Mouse (Mus musculus) forebrain, postnatal 0 days (tissue): Measurements from ENCODE around the gene Rrnad1. TPM values are rescaled to one million over a fixed set of nuclear protein-coding genes. Genes with fewer than 3 reads are reported as not detected.

Experiments
- ATAC-seq: fragments of 200-750 bp; cut with Nextera tagmentation; 2 replicates; pipeline ENCODE4 v1.8.0; 2017; ENCODE audit warnings: mild to moderate bottlenecking, moderate library complexity
- DNase-seq: peaks from one replicate; pipeline ENCODE4 v3.0.0-alpha.2; 2015
- H3K27ac ChIP-seq: fragments of 300-500 bp; sonication (generic); 2 replicates; pipeline ENCODE4 v1.5.1; 2014; ENCODE audit warnings: low read depth, mild to moderate bottlenecking, antibody characterized with exemption, low read length, moderate library complexity, mixed read lengths
- H3K27me3 ChIP-seq: fragments of 300-500 bp; sonication (generic); 2 replicates; pipeline ENCODE4 v1.6.1; 2014; ENCODE audit warnings: mild to moderate bottlenecking, low read length, mixed read lengths; ENCODE audit not compliant: insufficient read depth
- H3K36me3 ChIP-seq: fragments of 300-500 bp; sonication (generic); 2 replicates; pipeline ENCODE4 v1.6.1; 2014; ENCODE audit warnings: mild to moderate bottlenecking, moderate library complexity; ENCODE audit not compliant: insufficient read depth
- H3K4me1 ChIP-seq: fragments of 300-500 bp; sonication (generic); 2 replicates; pipeline ENCODE4 v1.6.1; 2014; ENCODE audit warnings: antibody characterized with exemption; ENCODE audit not compliant: insufficient read depth
- H3K4me2 ChIP-seq: fragments of 300-500 bp; sonication (generic); 2 replicates; pipeline ENCODE4 v1.6.1; 2014; ENCODE audit warnings: low read depth, mild to moderate bottlenecking, moderate library complexity
- H3K4me3 ChIP-seq: fragments of 300-500 bp; sonication (generic); 2 replicates; pipeline ENCODE4 v1.5.1; 2014; ENCODE audit warnings: low read depth, low read length, mixed read lengths
- H3K9ac ChIP-seq: fragments of 300-500 bp; sonication (generic); 2 replicates; pipeline ENCODE4 v1.6.1; 2014; ENCODE audit warnings: mild to moderate bottlenecking
- H3K9me3 ChIP-seq: fragments of 300-500 bp; sonication (generic); 2 replicates; pipeline ENCODE4 v1.6.1; 2016; ENCODE audit warnings: low read length
- CTCF ChIP-seq: sonication (generic); IDR thresholded peaks from 2 replicates; pipeline ENCODE4 v1.5.1; 2016; ENCODE audit warnings: antibody characterized with exemption, control low read depth, low read depth
- WGBS: fragments of 180-500 bp; shearing (Covaris S2); extraction: QIAGEN DNeasy Blood & Tissue Kit; methylation state at CpG from one replicate; pipeline ENCODE4 v1.1.7; 2014; 5-methylcytosine and 5-hydroxymethylcytosine counted together
- polyA plus RNA-seq: library from polyadenylated mRNA; unstranded; fragments of >200 nt; fragmentation: Nextera tagmentation; extraction: Ambion mirVana; gene quantifications from 2 replicates; pipeline ENCODE4 v1.2.1, GENCODE M21; 2015
- total RNA-seq: library from RNA; depleted of rRNA; stranded (reverse); fragments of >200 nt; gene quantifications from 2 replicates; pipeline ENCODE4 v1.2.3, GENCODE M21; 2014

Rrnad1 gene
- total and polyA plus RNA-seq, 2 experiments from 2014 or later = 15.6 to 31.8 TPM

- H3K9ac ChIP-seq = no peak overlapping the region
- no peak overlapping the region for H3K4me2 ChIP-seq
- WGBS = 68% methylated on average over 5 of the region's 5 CpGs
- no peak overlapping the region for H3K4me3 ChIP-seq
- H3K36me3 ChIP-seq = peaks cover 46% of the 10 kb centered on the region
- H3K27ac ChIP-seq = no peak overlapping the region
- H3K27me3 ChIP-seq = no peaks in the 10 kb centered on the region
- peaks cover 5% of the 10 kb centered on the region; the same call in 1 of the 2 replicates for H3K4me1 ChIP-seq
- TF ChIP-seq CTCF = no peak
- no peak for ATAC-seq
- no peak for DNase-seq
- H3K9me3 ChIP-seq = no peaks in the 10 kb centered on the region
These were observed 3.5 kb upstream of the Rrnad1 start for GRCm38 (mm10) chr3:87934026-87934425.

GRCm38 (mm10) chr3:87929341-87930077, 1.0 kb downstream of the Rrnad1 start:
- Histone ChIP-seq H3K27me3 (no peaks in the 10 kb centered on the region), H3K9ac (peak overlapping the region; percentile 86), H3K4me3 (peak overlapping the region; percentile 77), H3K4me1 (peaks cover 5% of the 10 kb centered on the region; the same call in 1 of the 2 replicates), H3K9me3 (no peaks in the 10 kb centered on the region), H3K27ac (peak overlapping the region; percentile 90), H3K36me3 (peaks cover 47% of the 10 kb centered on the region), H3K4me2 (peak overlapping the region; percentile 59)
- no peak for DNase-seq
- WGBS = 7% methylated on average over 26 of the region's 26 CpGs
- TF ChIP-seq CTCF = no peak
- peak; percentile 19; the same call in 1 of the 2 replicates for ATAC-seq

- peaks cover 57% of the 10 kb centered on the region for H3K36me3 ChIP-seq
- no peaks in the 10 kb centered on the region for H3K9me3 ChIP-seq
- peaks cover 5% of the 10 kb centered on the region; the same call in 1 of the 2 replicates for H3K4me1 ChIP-seq
- H3K4me3 ChIP-seq = no peak overlapping the region
- no peaks in the 10 kb centered on the region for H3K27me3 ChIP-seq
- ATAC-seq = no peak
- no peak for TF ChIP-seq CTCF
- H3K9ac ChIP-seq = no peak overlapping the region
- 96% methylated on average over 5 of the region's 5 CpGs for WGBS
- H3K27ac ChIP-seq = no peak overlapping the region
- H3K4me2 ChIP-seq = no peak overlapping the region
- no peak for DNase-seq
These were observed 3.1 kb downstream of the Rrnad1 start for GRCm38 (mm10) chr3:87927452-87927851.

GRCm38 (mm10) chr3:87924996-87925395, 5.5 kb downstream of the Rrnad1 start:
- DNase-seq (no peak), ATAC-seq (no peak)
- peaks cover 5% of the 10 kb centered on the region; the same call in 1 of the 2 replicates for H3K4me1 ChIP-seq
- no peak overlapping the region for H3K4me3 ChIP-seq
- H3K36me3 ChIP-seq = peaks cover 56% of the 10 kb centered on the region
- 89% methylated on average over 7 of the region's 7 CpGs for WGBS
- H3K9ac ChIP-seq = no peak overlapping the region
- no peak for TF ChIP-seq CTCF
- H3K9me3 ChIP-seq = no peaks in the 10 kb centered on the region
- no peak overlapping the region for H3K4me2 ChIP-seq
- no peak overlapping the region for H3K27ac ChIP-seq
- H3K27me3 ChIP-seq = no peaks in the 10 kb centered on the region

- ATAC-seq = no peak
These were observed 10.1 kb downstream of the Rrnad1 start for GRCm38 (mm10) chr3:87920270-87920943.

GRCm38 (mm10) chr3:87919336-87920108, 11.0 kb downstream of the Rrnad1 start, which contains the start of gene Mrpl24:
Mrpl24 (plus strand) TSS chr3:87919506.
- peak; percentile 95 for ATAC-seq

More at GRCm38 (mm10) chr3:87920270-87920943, 10.1 kb downstream of the Rrnad1 start:
- TF ChIP-seq CTCF = peak; percentile 21; the same call in 1 of the 2 replicates
- Histone ChIP-seq H3K4me2 (peak overlapping the region; percentile 66), H3K36me3 (peaks cover 45% of the 10 kb centered on the region), H3K9ac (no peak overlapping the region), H3K27ac (no peak overlapping the region), H3K4me3 (peak overlapping the region; percentile 50), H3K27me3 (no peaks in the 10 kb centered on the region), H3K4me1 (0 out of 2 replicates have a peak, but pooled peaks cover 3% of the 10 kb centered on the region), H3K9me3 (no peaks in the 10 kb centered on the region)
- WGBS = 71% methylated on average over 9 of the region's 9 CpGs
- DNase-seq = no peak

More at GRCm38 (mm10) chr3:87919336-87920108, 11.0 kb downstream of the Rrnad1 start, which contains the start of gene Mrpl24:
- peaks cover 45% of the 10 kb centered on the region for H3K36me3 ChIP-seq
- peak; percentile 95 for DNase-seq
- under 1% methylated on average over 30 of the region's 30 CpGs for WGBS
- H3K4me1 ChIP-seq = 0 out of 2 replicates have a peak, but pooled peaks cover 3% of the 10 kb centered on the region
- no peak for TF ChIP-seq CTCF
- H3K9ac ChIP-seq = peak within 1 kb of the TSS; percentile 56
- peak within 1 kb of the TSS; percentile 50 for H3K4me3 ChIP-seq
- H3K9me3 ChIP-seq = no peaks in the 10 kb centered on the region
- peak within 1 kb of the TSS; percentile 70 for H3K27ac ChIP-seq
- H3K27me3 ChIP-seq = no peaks in the 10 kb centered on the region
- peak within 1 kb of the TSS; percentile 66 for H3K4me2 ChIP-seq
